Mouse (Mus musculus) liver, embryonic 14.5 days (tissue): ENCODE data around the gene Shisa5.

Source experiments
- CTCF ChIP-seq: IDR thresholded peaks from 2 replicates; pipeline ENCODE4 v1.5.1; 2016; ENCODE audit warnings: antibody characterized with exemption, low read depth, control low read depth
- EP300 ChIP-seq: IDR thresholded peaks from 2 replicates; pipeline ENCODE4 v1.6.1; 2016; ENCODE audit warnings: antibody characterized with exemption, low read depth

DNA sequence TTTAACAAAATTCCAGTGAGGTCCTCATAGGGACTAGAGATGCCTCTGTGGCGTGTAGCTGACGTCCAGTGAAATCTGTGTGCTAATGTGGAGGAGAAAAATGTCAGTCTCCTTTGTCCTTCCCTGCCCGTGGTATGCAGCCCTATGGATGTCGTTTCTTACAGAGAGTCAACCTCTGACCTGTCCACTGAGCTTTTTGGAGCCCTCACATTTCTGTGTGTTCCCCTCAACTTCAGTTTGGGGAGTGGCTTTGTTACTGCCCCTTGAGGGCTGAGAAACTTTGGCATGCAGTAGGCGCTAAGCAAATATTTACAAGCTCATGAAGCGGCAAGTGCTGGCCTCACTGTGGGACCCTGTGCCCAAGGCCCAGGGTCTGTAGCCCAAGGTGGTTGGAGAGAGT lies 58.9 kb downstream of the Shisa5 start:
- TF ChIP-seq EP300 (no peak), CTCF (no peak)
